Mouse (Mus musculus): ENCODE results near the gene Sfxn1.

The Sfxn1 gene

DNA sequence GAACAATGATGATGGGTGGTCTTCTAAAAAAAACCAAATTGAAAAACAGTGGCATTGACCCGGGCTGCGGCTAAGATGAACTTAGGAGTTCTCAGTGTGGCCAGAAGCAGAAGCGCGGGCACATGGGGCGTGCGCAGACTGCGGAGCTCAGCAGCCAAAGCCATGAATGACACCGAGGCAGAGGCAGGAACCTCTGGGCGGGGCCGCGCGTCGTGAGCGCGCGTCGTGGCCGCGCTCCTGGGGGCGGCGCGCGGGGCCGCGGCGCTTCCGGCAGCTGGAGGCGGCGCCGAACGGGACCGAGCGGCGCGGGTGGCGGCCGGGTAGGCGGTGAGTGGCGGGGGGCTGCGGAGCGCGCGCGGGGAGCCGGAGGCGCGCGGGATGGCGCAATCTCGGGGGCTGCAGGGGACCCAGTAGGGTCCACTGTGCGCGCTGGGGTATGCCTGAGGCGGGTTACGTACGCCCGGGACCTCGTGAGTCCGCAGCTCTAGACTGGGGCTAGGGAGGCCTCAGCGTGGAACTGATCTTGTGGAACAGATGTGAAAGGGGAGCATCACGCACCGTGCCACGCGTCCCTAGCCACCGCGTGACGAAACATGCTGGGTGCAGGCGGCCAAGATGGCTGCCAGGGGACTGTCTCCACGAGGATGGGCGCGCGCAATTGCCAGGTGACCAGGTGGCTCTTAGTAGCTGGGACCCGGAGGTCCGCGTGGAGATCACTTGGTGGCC is at the start of gene Sfxn1:
Gene Sfxn1 (plus strand): TSS at position 264 of the 726 bp plus-strand sequence.
- peak; percentile 67 to 70 for DNase-seq

DNA sequence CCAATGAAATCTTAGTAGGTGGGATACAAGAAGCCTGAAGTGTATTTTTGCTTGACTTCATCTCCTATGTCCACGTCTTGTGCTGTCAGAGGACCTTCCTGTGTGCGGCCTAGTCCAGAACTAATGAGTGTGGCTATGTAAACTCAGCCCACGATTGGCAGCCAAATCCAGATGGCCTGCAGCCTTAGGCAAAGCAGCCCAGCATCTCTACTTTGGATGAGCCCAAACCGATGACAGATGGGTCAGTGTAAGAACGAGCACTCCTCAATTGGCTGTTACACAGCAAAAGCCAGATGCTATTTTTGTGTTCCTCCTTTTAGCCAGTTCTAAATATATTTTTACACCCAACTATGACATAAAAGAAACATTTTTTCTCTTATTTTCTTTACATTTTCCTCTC is 48.4 kb upstream of the Sfxn1 start:
- DNase-seq: no peak

DNA sequence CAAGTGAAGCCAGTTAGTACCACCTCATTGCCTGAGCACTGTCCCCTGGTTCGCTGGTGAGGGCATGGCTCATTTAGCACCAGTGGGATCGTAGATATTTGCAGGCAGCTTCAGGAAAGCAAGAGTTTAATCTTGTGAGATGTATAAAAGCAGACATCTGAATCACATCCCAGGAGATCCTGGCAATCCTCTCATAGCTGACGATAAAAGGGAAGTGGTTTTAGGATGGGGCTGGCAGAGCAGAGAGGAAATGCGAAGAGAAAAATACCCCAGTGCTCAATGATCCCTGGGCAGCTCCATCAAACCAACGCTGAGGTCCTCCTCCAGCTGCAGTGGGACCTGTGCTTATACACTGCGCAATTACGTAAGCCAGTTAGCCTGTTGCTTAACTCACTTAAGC is 44.6 kb upstream of the Sfxn1 start:
- DNase-seq: no peak

DNA sequence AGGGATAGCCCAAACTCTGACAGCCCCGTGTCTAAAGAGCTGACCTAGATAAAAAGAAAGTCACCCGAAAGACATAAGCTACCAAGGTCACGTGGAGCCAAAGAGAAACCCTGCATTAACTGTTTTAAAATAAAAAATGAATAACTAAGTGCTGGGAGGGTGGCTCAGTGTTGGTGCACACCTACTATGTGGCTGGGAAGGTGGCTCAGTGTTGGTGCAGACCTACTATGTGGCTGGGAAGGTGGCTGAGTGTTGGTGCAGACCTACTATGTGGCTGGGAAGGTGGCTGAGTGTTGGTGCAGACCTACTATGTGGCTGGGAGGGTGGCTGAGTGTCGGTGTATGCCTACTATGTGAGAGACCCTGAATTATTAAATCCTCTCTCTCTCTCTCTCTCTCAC is 38.0 kb upstream of the Sfxn1 start:
- DNase-seq: no peak

DNA sequence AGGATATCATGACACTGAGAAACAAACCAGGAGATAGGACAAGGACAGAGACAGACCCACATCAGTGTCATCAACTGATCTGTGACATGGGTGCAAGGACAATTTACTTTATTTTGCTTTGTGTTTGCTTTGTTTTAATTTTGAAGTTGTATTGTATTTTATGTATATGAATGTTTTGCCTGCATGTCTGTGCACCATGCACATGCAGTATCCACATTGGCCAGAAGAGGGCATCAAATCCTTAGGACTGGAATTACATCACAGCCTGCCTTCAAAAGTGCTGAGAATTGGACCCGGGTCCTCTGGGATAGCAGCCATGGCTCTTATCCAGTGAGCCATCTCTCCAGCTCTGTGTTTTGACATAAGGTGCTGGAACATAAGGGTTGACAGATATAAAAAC is 36.1 kb upstream of the Sfxn1 start:
- DNase-seq: no peak

DNA sequence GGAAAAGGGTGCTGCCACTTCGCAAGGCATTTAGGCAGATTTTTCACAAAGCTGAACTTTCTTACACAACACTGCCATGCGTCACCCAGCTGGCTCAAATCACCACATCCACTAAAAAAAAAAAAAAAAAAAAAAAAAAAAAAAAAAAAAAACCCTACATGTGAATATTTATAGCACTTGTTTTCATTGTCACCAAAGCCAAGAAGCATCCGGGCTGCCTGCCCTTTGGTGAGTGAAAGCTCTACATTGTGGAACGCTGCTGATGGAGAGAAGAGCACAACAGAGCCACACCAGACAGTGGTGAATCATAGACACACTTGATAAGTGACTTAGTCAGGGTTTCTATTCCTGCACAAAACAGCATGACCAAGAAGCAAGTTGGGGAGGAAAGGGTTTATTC is 33.7 kb upstream of the Sfxn1 start:
- no peak for DNase-seq

DNA sequence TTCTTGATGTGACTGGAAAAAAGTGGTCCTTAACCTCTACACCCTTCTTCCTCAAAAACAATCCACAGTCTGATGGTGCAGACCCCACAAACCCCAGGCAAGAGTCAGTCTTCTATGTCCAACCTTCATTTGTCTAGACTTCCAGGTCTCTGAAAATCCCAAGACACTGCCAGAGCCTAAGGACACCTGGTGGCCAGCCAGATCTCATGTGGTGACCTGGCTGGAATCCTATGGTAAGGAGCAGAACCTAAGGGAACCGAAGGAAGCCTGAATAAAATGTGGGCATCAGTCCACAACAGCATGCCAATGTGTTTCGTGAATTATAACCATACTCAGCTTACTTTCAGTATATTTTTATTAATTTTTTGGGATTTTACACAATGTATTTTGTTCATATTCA is 31.4 kb upstream of the Sfxn1 start:
- DNase-seq: no peak

DNA sequence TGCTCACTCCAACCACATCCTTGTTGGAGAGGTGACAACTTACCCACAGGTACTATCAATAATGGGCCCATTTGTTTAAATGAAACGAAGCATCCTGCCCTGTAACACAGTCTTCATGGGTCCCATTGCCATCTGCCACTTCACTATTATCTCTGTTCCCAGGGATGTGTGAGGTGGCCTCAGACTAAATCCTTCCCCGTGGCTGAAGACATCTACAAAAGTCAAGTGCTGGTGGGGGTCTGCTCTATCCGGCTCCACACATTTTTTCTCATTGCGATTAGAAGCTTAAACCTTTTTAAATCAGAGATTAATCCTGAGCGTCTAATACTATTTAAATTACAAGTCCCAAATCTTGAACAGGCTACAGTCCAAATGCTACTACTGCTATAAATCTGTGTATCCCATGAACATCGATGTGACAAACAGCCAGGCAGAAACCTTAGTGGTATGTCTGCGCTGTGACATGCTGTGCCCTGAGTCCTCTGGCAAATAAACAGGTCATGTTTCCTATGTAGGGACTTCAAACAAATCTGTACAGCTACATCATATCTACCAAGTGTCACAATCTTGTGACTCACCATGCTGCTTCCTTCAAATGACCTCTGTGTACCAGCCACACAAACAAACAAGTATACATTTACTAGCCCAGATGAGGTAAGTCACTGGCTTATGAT is 22.9 kb upstream of the Sfxn1 start:
- no peak for DNase-seq

DNA sequence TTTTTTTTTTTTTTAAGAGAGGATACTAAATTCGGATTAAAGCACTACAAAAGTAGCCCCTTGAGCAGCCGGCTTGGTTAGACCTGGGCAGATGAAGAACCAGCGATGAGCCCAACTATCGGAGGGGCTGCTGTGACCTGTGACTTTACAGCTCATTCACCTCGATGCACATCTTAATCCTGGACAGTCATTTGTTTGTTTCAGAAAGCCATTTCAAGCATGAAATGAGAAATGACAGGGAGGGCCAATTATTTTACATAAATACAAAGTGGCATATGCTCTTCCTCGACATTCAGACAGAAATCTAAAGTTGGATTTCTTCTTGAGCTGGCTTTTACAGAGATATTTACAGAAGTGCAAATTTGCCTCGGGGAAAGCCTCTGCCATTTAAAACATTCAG is 20.0 kb upstream of the Sfxn1 start:
- no peak for DNase-seq

DNA sequence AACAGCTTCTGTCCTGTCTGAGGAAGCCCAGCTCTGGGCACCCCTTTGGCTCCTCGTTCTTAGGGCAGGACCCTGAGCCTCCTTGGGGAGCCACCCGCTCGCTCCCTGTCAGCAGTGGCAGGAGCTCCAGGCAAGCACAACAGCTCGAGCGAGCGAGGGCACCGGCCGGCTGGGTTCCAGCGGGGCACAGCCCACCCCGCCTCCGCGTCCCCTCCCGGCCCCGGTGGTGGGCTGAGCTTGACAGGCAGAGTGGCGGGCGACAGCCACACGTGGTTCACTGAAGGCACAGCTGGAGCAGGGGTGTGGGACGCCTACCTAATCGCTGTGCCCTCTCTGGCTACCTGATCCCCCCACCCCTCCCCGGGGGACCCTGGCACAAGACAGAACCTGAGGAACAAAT is 16.7 kb upstream of the Sfxn1 start:
- no peak for DNase-seq

DNA sequence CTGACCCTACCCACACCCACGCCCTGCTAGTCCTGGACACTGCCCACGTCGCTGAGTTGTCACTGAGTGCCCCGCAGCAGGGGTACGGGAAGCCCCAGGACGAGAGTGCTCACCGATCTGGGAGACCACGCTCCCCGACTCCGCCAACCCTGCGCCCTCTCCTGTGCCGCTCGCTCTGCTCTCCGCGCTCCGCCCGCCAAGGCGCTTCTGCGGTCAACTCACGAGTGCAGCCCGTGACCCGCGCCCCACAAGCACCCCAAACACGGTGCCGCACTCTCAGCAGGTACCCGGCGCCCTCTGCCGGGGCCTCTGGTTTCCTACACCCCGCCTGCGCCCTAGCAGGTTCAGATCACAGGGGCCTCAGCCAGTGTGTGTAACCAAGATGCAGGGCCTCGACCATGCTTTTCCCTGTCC is 16.2 kb upstream of the Sfxn1 start, which contains the start of gene Drd1:
Gene Drd1 (minus strand): TSS at position 258 of the 414 bp plus-strand sequence.
- peak in 1 of 2 experiments; percentile 26 for DNase-seq

DNA sequence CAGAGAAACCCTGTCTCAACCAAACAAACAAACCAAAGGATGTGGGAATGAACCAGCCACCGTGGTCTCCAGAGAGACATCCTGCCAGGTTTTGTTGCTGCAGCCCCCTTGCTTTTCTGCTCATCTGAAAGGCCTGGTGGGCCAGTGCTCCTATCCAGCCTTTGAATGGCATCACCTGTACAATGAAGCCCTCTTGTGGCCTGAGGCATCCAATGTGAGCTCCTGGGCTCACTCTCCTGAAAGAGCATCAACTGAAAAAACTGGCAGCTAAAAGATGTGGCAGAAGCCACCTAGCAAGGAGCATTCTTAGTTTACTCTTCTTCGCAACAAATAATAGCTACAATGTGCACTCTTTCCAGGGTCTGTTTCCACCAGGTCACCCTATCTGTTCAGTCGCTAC is 9.6 kb upstream of the Sfxn1 start:
- no peak for DNase-seq

DNA sequence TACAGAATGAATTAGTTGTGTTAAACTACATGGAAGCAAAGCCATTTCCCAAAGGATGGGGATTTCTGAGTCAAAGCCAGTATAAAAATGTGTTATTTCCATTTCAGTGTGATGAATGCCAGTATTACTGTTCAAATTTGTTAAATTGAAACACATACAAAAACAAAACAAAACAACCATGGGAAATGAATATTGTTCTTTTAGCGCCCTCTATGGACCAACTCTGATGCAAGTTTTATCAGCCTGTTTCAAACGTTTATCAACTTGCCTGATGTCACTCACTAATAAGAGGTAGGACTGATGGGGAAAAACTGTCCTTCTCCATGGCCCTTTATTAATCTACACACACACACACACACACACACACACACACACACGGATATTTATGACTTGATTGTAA is 8.4 kb upstream of the Sfxn1 start:
- DNase-seq: no peak

DNA sequence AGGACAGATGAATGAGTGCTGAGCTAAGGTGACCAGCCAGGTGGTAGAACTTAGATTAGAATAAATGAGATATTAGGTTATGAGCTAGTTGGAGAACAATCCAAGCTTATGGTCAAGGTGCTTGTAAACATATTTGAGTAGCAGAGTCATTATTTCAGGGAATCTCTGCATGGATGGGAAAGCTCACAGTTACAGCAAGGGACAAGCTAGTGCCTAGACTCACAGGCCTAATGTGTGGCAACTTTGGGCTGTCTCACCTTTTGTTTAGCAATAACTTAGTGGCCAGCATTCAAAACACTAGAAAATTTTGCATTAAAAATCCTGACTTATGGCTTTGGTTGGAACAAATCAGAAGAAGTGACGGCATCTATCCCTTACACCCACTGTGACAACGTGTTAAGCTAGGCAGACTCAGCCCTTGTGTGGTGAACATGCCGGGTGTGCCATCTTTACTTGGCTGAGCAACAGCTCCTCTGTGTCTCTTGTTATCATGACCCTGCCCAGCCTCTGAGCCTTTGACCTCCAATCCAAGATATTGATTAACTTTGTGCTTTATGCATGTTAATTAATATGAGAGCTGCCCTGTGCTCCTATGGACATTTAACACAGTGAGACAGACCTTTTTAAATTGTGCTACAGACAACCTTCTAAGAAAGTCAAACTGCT is 5.5 kb upstream of the Sfxn1 start:
- DNase-seq: no peak

DNA sequence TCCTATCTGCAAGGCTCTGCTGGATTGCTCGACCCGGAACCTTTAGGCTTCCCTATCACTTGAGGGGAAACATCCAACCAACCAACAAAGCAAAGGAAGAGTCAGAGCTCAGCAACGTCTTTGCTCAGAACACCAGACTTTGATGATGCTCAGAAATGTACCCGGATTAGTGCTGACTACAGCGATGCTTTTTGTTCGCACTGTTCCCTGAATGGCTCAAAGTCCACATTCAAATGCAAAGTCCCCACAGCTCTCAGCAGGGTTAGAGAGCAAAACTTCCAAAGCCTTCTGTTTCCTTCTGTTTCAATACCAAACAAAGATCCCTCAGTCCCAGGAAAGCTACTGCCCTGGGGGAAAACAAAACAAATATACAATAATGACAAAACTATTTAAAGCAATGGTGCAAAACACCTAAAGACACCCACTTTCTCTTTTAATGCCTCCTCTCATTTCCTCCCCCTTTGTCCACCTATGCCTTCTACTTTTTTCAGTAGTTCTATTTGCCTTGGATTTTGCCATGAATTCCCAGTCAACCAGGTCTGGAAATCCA is 4.0 kb upstream of the Sfxn1 start:
- DNase-seq: no peak

DNA sequence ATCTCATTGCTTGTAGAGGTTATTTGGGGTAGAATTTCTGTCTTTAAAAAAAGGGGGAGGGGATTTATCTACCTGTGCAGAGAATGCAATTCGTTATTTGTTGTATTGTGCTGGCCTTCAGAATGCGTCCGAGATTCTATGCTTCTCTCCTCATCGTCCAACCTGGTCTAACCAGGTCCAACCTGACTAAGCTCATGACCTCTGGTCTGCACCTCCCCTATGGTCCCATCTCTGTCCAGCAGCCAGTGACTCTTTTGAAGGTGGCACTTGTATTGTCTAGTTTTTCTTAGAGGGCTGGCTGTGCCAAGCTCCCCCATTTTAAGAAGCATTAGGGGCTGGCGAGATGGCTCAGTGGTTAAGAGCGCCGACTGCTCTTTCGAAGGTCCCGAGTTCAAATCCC is 658 bp upstream of the Sfxn1 start:
- no peak for DNase-seq

DNA sequence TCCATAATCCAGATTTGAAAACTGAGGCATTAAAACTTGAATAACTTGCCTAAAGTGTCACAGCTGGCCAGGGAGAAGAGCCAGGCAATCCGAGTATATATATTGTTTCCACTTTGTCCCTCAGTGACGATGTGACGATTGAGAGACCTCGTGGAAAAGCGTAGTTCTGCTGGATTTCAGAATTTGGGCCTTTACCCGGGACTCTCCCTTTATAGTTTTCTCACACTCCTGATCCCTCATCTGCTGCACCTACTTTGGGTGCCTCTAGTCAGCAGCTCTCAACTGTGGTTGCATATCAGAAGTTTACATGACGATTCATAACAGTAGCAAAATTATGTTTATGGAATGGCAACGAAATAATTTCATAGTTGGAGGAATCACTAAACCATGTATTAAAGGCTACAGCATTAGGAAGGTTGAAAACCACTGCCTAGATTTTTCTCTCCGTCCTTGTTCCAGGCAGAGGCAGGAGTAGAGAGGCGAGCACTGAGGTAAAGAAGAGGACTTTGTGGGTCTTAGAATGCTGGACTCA is 923 bp downstream of the Sfxn1 start:
- no peak for DNase-seq

DNA sequence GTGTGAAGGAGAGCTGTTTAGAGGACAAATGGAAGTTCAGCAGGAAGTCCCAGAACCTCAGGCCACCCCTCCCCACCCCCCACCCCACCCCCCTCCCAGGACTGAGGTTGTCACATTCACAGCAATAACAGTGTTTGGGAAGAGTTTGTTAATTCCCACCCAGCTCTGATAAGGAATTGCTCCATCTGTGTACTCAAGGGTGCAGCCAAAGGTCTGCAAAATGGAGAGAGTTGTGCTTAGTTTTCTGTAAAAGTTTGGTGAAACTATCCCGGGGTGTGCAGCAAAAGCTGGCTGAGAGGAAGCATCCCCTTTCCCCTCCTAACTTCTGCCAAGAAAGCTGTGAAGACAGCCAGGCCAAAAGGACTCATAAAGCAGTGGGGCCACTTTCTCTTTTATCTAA is 1.4 kb downstream of the Sfxn1 start:
- DNase-seq: peak in 1 of 2 experiments; percentile 37

DNA sequence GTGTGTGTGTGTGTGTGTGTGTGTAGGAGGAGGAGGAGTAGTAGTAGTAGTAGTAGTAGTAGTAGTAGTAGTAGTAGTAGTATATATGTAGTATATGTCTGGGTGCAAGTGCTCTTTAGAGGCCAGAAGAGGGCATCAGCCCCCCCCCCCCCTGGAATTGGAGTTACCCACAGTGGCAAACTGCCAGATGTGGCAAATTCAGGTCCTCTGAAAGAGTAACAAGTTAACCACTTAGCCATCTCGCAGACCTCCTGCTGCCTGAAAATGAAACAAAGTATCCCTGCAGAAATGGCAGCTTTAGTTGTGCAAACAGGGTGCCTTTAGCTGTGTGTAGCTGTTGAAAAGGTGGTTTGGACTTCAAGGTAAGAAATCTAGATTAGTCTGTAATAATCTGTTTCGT is 1.8 kb downstream of the Sfxn1 start:
- peak in 1 of 2 experiments; percentile 21 for DNase-seq

DNA sequence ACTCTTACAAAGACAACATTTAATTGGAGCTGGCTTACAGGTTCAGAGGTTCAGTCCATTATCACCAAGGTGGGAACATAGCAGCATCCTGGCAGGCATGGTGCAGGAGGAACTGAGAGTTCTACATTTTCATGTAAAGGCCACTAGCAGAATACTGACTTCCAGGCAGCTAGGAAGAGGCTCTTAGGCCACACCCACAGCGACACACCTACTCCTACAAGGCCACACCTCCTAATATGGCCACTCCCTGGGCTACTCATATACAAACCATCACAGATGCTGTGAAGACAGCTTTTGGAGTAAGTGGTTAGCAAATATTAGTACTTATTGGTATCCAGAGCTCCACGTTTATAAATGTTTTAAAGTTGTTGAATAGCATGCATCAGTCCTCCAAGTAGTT is 3.7 kb downstream of the Sfxn1 start:
- no peak for DNase-seq

DNA sequence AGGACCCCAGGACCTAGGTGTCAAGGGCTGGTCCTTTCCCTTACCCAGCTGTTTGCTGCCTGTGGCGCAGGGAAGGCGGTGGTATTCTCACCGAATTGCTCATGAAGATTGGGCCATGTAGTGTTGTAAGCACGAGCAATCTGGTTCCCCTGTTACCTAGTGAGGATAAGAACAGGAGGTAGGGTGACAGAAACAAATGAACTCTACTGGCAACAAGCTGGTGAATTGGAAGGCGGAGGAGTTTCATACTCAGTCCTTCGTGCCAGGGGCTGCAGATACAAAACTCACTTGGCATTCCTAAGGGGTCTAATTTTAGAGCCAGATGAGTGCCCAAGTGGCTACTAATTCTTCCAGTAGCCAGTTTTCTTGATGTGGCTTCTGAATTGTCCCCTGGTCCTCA is 4.4 kb downstream of the Sfxn1 start:
- DNase-seq: no peak

DNA sequence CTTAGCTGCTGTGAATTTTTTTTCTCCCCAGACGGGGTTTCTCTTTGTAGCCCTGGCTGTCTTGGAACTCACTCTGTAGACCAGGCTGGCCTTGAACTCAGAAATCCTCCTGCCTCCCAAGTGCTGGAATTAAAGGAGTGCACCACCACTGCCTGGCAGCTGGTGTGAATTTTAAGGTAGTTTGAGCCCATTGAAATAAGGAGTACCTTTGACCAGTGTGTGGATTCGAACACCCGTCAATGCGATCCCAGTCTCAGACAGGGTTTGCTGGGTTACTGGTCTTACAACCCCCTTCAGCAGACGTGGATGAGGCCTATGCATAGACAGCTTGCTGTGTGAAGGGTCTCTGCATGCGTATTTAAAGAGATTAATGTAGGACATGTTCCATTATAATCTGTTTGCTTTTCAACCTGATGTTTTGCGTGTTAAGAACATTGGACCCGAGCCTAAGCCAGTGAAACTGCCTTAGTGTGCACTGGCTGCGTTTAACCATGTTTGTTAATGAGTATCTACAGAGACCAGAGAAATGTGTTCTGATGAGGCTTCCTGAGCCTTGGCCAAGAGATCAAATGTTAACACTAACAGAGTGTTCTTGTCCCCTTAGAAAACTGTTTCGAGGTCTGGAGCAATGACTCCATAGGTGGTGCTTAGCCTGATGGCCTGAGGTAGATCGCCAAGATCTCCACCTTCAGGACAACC is 5.2 kb downstream of the Sfxn1 start:
- no peak for DNase-seq
